Mouse (Mus musculus) liver, embryonic 14.5 days (tissue): ENCODE measurements around the gene Rps7.

Experiments
- CTCF ChIP-seq: IDR thresholded peaks from 2 replicates; pipeline ENCODE4 v1.5.1; 2016; ENCODE audit warnings: antibody characterized with exemption, low read depth, control low read depth
- EP300 ChIP-seq: IDR thresholded peaks from 2 replicates; pipeline ENCODE4 v1.6.1; 2016; ENCODE audit warnings: antibody characterized with exemption, low read depth

- TF ChIP-seq EP300 (no peak), CTCF (no peak)
Observed at GRCm38 (mm10) chr12:28598110-28598509, 37.6 kb downstream of the Rps7 start.
